Mouse (Mus musculus) hindbrain, embryonic 15.5 days (tissue): Measurements from ENCODE around the gene Txndc11. TPM values are rescaled to one million over a fixed set of nuclear protein-coding genes. Genes with fewer than 3 reads are reported as not detected.

Experiments used
- ATAC-seq: fragments of 200-750 bp; cut with Nextera tagmentation; 2 replicates; pipeline ENCODE4 v1.8.0; 2017; ENCODE audit warnings: low read depth, moderate number of reproducible peaks, moderate TSS enrichment; ENCODE audit not compliant: low FRiP score
- H3K27ac ChIP-seq: fragments of 300-500 bp; sonication (generic); replicated peaks from 2 replicates; pipeline ENCODE4 v1.5.1; 2015; ENCODE audit warnings: mild to moderate bottlenecking, inconsistent platforms
- H3K27me3 ChIP-seq: fragments of 300-500 bp; sonication (generic); 2 replicates; pipeline ENCODE4 v1.6.1; 2015; ENCODE audit warnings: control low read depth, inconsistent platforms
- H3K36me3 ChIP-seq: fragments of 300-500 bp; sonication (generic); 2 replicates; pipeline ENCODE4 v1.6.1; 2015; ENCODE audit warnings: control low read depth, inconsistent platforms
- H3K4me1 ChIP-seq: fragments of 300-500 bp; sonication (generic); replicated peaks from 2 replicates; pipeline ENCODE4 v1.6.1; 2015; ENCODE audit warnings: control low read depth, inconsistent platforms
- H3K4me2 ChIP-seq: fragments of 300-500 bp; sonication (generic); 2 replicates; pipeline ENCODE4 v1.6.1; 2015; ENCODE audit warnings: moderate library complexity, mild to moderate bottlenecking, inconsistent platforms
- H3K4me3 ChIP-seq: fragments of 300-500 bp; sonication (generic); 2 replicates; pipeline ENCODE4 v1.5.1; 2015; ENCODE audit warnings: mild to moderate bottlenecking, inconsistent platforms
- H3K9ac ChIP-seq: fragments of 300-500 bp; sonication (generic); 2 replicates; pipeline ENCODE4 v1.6.1; 2015; ENCODE audit warnings: inconsistent platforms
- H3K9me3 ChIP-seq: fragments of 300-500 bp; sonication (generic); 2 replicates; pipeline ENCODE4 v1.6.1; 2016; ENCODE audit warnings: control low read depth, inconsistent platforms
- WGBS: fragments of 180-500 bp; shearing (Covaris S2); methylation state at CpG from one replicate; pipeline ENCODE4 v1.1.7; 2015; 5-methylcytosine and 5-hydroxymethylcytosine counted together
- polyA plus RNA-seq: library from polyadenylated mRNA; unstranded; fragments of >200 nt; fragmentation: Nextera tagmentation; extraction: Ambion mirVana; gene quantifications from 2 replicates; pipeline ENCODE4 v1.2.1, GENCODE M21; 2015

Txndc11 gene
- polyA plus RNA-seq, 1 experiment from 2014 or later = 32.6 TPM

DNA sequence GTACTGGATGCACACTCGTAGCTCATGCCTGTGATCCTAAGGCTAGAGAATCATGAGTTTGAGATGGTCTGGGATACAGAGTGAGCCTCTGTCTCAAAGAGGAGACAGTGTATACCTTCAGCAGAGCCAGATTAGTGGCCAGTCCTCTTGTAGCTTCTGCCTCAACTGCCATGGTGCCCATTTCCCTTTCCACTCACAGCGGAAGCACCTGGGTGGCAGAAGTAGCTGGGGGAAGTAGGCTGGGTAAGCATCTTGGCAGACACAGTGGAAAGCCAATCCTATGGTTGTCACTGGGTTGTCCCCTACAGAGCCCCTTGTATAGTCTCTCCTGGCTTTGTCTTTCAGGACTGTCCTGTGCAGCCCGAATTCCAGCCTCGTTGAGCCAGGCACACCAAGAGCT lies 62.6 kb downstream of the Txndc11 start:
- Histone ChIP-seq H3K4me1 (peaks cover 75% of the 10 kb centered on the region), H3K9me3 (no peaks in the 10 kb centered on the region), H3K36me3 (peaks cover 34% of the 10 kb centered on the region), H3K4me2 (no peak overlapping the region), H3K9ac (no peak overlapping the region), H3K27ac (no peak overlapping the region), H3K4me3 (no peak overlapping the region), H3K27me3 (no peaks in the 10 kb centered on the region)
- WGBS = 87% methylated on average over 4 of the region's 4 CpGs
- ATAC-seq = no peak

DNA sequence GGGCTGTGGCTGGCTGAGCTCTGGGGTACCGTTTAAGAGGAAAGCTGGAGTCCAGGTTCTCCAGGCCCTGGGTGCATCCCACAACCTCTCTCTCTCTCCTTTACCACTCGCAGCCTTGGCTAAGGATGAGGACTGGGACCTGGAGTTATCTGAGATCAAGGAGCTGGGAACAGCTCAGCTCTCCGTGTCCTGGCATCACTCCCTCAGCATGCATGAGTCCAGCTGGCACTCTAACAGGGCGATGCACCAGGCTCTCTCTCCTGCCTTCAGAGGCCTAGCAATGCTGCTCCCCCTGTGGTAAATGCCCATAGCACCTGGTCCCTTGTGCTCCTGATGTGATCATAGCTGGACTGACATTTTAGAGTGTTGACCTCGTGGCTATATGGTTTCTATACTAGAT lies 63.3 kb downstream of the Txndc11 start:
- no peak overlapping the region for H3K27ac ChIP-seq
- no peak overlapping the region for H3K4me3 ChIP-seq
- H3K4me1 ChIP-seq = peaks cover 75% of the 10 kb centered on the region
- no peaks in the 10 kb centered on the region for H3K9me3 ChIP-seq
- no peak overlapping the region for H3K9ac ChIP-seq
- 77% methylated on average over 5 of the region's 5 CpGs for WGBS
- H3K27me3 ChIP-seq = no peaks in the 10 kb centered on the region
- ATAC-seq = no peak
- H3K36me3 ChIP-seq = peaks cover 34% of the 10 kb centered on the region
- H3K4me2 ChIP-seq = no peak overlapping the region

DNA sequence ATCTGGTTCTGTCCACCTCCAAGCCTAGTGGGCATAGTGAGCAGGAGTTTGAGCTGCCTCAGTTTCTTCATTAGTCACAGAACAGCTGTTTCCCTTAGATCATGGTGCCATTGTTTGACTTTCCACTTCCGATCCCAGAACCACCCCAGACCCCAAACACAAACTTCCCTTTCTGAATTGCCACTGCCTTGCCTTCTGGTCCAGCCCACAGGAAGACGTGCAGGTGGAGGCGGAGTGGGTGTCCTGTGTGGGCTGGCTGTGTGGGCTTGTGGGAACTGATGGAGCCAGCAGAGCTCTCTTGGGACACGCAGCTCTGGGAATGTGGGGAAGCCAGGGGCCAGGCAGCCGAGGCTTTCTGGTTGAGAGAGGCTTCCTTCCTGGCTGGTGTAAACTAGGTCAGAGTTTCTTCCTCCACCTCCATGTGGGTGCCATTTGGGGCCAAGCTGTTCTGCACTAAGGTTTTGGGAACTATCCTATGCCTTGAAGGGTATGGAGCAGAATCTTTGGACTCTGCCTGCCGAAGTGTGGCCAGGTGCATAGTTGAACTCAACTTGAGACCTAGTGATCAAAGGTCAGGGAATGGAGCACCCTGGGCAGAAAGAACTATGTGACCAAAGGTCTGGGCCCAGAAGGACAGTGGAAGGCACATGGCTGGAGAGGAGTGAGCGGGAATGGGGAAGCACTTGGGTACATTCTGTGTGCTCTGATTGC lies 64.6 kb downstream of the Txndc11 start:
- 78% methylated on average over 7 of the region's 7 CpGs for WGBS
- peak overlapping the region; percentile 34 for H3K27ac ChIP-seq
- no peak overlapping the region for H3K4me3 ChIP-seq
- peak overlapping the region; percentile 74 for H3K4me2 ChIP-seq
- no peak overlapping the region for H3K9ac ChIP-seq
- no peaks in the 10 kb centered on the region for H3K9me3 ChIP-seq
- H3K36me3 ChIP-seq = peaks cover 26% of the 10 kb centered on the region
- H3K4me1 ChIP-seq = peaks cover 78% of the 10 kb centered on the region
- H3K27me3 ChIP-seq = no peaks in the 10 kb centered on the region
- ATAC-seq = no peak

DNA sequence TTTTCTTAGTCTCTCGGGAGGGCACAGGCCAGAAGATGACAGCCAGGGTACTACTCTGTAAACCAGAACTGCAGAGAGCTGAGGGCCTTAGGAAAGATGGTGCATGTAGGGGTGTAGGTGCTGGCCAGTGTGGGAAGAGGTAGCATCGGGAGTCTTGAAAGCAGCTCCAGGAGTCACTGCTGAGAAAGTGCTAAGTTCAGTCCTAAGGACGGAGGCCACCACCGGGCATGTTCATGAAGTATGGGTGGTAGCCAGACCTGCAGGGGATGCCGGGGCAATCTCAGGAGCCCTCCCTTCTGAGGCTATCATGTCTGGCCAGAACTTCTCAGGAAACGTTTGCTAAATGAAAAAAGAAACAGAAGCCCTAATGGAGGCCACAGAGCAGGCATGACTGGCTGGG lies 65.2 kb downstream of the Txndc11 start:
- no peak overlapping the region for H3K4me3 ChIP-seq

DNA sequence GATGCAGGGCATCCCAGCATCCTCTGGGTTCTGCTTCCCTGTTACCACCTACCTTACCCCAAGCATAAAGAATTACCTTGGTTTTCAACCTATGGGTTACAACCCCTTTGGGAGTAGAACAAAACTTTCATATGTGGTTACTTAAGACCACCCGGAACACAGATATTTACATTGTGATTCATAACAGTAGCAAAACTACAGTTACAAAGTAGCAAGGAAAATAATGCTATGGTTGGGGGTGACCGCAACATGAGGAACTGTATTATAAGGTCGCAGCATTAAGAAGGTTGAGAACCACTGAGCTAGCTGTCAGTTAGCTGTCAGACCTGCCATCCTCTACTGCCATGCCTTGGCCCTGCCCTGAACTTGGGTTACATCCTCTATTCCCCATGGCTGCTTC lies 65.8 kb downstream of the Txndc11 start:
- Histone ChIP-seq H3K9me3 (no peaks in the 10 kb centered on the region), H3K36me3 (peaks cover 16% of the 10 kb centered on the region), H3K4me2 (peak overlapping the region; percentile 74), H3K27ac (no peak overlapping the region), H3K27me3 (no peaks in the 10 kb centered on the region), H3K9ac (0 out of 2 replicates have a peak overlapping the region, but pooled peaks have one; percentile 10), H3K4me3 (0 out of 2 replicates have a peak overlapping the region, but pooled peaks have one; percentile 87), H3K4me1 (peaks cover 77% of the 10 kb centered on the region)
- 91% methylated on average over 3 of the region's 3 CpGs for WGBS
- ATAC-seq = no peak

More for the DNA sequence above, 65.2 kb downstream of the Txndc11 start:
- peaks cover 22% of the 10 kb centered on the region for H3K36me3 ChIP-seq
- no peak for ATAC-seq
- no peak overlapping the region; the same call in 1 of the 2 replicates for H3K27ac ChIP-seq
- peak overlapping the region; percentile 74 for H3K4me2 ChIP-seq
- peaks cover 81% of the 10 kb centered on the region for H3K4me1 ChIP-seq
- H3K9ac ChIP-seq = no peak overlapping the region
- WGBS = 78% methylated on average over 6 of the region's 6 CpGs
- no peaks in the 10 kb centered on the region for H3K9me3 ChIP-seq
- H3K27me3 ChIP-seq = no peaks in the 10 kb centered on the region

DNA sequence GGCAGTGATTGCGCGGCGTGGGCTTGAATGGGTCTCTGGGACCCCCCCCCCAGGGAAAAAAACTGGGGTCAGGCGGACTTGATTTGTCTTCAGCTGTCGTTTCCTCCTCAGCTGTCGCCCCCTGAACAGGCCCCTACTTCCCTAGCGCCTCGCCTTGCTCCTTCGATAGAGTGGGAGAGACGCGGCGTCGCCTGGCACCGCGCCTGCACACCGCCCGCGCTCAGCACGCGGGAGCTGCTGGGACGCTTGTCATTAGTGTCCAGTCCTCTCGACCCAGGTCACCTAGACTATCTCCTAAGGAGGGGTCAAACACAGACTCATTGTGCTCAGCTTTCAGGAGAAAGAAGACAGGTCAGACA lies 67.6 kb downstream of the Txndc11 start:
- Histone ChIP-seq H3K9me3 (no peaks in the 10 kb centered on the region), H3K4me1 (peaks cover 71% of the 10 kb centered on the region), H3K27ac (peak overlapping the region; percentile 98), H3K4me3 (peak overlapping the region; percentile 87), H3K27me3 (no peaks in the 10 kb centered on the region), H3K4me2 (peak overlapping the region; percentile 74), H3K36me3 (no peaks in the 10 kb centered on the region; the same call in 1 of the 2 replicates), H3K9ac (peak overlapping the region; percentile 95)
- ATAC-seq = peak; percentile 25
- under 1% methylated on average over 21 of the region's 22 CpGs for WGBS

DNA sequence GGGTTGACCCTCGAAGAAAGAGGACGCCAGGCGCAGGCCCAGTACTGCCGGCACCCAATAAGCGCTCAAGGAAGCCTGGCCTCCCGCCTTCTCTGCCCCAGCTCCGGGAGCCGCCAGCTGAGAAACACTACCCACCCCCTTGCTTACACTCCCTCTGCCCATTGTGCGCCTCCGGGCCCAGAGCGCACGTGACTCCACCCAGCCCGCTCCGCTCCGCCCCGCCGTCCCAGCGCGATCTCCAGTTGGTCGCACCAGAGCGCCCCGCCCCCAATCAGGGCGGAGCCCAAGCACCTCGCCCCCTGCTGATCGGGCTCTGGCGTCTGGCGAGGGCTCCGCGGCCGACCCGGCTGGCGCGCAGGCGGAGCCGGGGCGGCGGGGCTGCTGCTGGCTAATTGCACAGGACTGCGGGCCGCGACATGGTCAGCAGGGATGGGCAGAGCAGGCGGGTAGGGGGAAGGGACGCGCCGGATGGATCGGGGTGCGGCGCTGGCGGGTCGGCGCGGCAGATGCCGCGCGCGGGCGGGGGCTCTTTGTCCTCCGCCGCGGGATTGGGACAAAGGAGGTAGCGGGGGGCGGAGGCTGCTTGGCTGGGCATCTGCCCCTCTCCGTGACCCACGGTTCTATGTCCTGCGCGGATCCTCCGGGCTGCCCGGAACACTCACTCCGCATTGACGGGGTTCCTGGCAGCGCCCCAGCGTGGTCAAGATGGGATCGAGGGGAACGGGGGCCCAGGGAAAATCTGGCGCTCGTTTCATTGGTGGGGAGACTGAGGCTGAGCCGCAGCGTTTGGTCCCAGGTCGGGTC lies 68.2 kb downstream of the Txndc11 start, which contains the start of gene Litaf:
Litaf (minus strand) TSS at position 129 of the 804 bp plus-strand sequence.
- no peaks in the 10 kb centered on the region for H3K9me3 ChIP-seq
- peaks cover 65% of the 10 kb centered on the region for H3K4me1 ChIP-seq
- peak within 1 kb of the TSS; percentile 74 for H3K4me2 ChIP-seq
- WGBS = under 1% methylated on average over 70 of the region's 78 CpGs
- H3K27ac ChIP-seq = peak within 1 kb of the TSS; percentile 98
- peak within 1 kb of the TSS; percentile 87 for H3K4me3 ChIP-seq
- peak; percentile 98 for ATAC-seq
- no peaks in the 10 kb centered on the region for H3K27me3 ChIP-seq
- H3K9ac ChIP-seq = peak within 1 kb of the TSS; percentile 95
- H3K36me3 ChIP-seq = no peaks in the 10 kb centered on the region

DNA sequence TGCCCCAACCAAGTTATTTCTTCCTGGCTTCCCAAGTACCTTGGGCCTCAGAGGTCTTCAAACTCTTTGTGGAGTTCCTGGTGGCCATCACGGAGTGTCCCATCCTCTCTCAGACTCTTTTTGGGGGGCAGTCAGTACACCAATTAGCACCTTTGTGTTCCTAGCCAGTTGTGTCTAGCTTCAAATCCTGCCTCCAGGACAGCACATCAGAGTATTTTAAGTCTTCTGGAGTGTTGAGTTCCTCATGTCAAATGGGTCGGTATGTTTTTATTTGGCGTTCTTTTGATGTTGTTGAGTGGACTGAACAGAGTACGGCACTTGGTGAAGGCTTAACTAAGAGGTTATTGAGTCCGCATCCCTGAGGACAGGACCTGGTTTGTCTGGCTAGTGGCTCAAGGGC lies 69.0 kb downstream of the Txndc11 start:
- H3K36me3 ChIP-seq = no peaks in the 10 kb centered on the region
- H3K4me1 ChIP-seq = peaks cover 59% of the 10 kb centered on the region
- ATAC-seq = no peak
- H3K9me3 ChIP-seq = no peaks in the 10 kb centered on the region
- H3K27me3 ChIP-seq = no peaks in the 10 kb centered on the region
- H3K9ac ChIP-seq = peak overlapping the region; percentile 55
- WGBS = 63% methylated on average over 5 of the region's 5 CpGs
- peak overlapping the region; percentile 98 for H3K27ac ChIP-seq
- peak overlapping the region; percentile 87 for H3K4me3 ChIP-seq
- H3K4me2 ChIP-seq = peak overlapping the region; percentile 74

DNA sequence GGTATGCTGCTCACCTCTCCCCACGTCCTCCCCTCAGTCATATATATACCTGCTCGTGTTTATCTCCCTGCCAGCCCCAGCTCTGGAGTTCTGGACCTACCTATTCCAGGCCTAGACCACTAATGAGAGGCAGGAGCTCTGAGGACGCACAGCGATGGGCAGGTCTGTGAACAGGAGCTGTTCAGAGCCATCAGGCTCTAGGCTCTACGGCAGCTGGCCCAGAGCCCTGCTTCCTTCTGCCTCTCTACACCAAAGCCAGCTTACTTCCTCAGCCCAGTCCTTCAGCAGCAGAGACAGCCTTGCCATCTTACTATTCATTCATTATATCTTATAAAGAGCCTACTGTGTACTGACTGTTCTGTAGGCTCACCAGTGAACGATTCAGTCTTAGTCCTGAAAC lies 69.7 kb downstream of the Txndc11 start:
- H3K9me3 ChIP-seq = no peaks in the 10 kb centered on the region
- no peak overlapping the region for H3K27ac ChIP-seq
- H3K36me3 ChIP-seq = no peaks in the 10 kb centered on the region
- peaks cover 52% of the 10 kb centered on the region for H3K4me1 ChIP-seq
- 84% methylated on average over 6 of the region's 6 CpGs for WGBS
- ATAC-seq = no peak
- H3K27me3 ChIP-seq = no peaks in the 10 kb centered on the region
- no peak overlapping the region for H3K4me3 ChIP-seq
- H3K9ac ChIP-seq = no peak overlapping the region
- peak overlapping the region; percentile 74; the same call in 1 of the 2 replicates for H3K4me2 ChIP-seq

DNA sequence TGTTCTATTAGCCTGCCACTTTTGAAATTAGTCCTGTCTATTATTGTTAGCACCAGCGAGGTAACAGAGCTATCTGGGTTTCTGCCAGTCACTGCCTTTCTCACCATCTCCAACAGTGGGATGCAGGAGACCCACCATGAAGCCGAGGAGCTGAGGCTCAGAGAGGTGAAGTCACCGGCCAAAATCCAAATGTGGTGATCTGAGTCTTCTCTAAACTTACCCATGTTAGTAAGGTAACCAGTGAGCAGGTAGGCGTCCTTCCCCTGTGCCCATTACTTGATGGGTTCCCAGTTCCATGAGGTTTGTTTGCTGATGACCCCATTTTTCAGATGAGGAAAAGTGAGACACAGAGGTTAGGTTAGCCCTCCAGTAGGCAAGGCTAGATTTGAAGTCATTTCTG lies 70.1 kb downstream of the Txndc11 start:
- Histone ChIP-seq H3K4me1 (peaks cover 48% of the 10 kb centered on the region), H3K9me3 (no peaks in the 10 kb centered on the region), H3K36me3 (no peaks in the 10 kb centered on the region), H3K4me2 (no peak overlapping the region), H3K27ac (no peak overlapping the region), H3K4me3 (no peak overlapping the region), H3K27me3 (no peaks in the 10 kb centered on the region), H3K9ac (no peak overlapping the region)
- WGBS = 95% methylated on average over 4 of the region's 4 CpGs
- no peak for ATAC-seq

DNA sequence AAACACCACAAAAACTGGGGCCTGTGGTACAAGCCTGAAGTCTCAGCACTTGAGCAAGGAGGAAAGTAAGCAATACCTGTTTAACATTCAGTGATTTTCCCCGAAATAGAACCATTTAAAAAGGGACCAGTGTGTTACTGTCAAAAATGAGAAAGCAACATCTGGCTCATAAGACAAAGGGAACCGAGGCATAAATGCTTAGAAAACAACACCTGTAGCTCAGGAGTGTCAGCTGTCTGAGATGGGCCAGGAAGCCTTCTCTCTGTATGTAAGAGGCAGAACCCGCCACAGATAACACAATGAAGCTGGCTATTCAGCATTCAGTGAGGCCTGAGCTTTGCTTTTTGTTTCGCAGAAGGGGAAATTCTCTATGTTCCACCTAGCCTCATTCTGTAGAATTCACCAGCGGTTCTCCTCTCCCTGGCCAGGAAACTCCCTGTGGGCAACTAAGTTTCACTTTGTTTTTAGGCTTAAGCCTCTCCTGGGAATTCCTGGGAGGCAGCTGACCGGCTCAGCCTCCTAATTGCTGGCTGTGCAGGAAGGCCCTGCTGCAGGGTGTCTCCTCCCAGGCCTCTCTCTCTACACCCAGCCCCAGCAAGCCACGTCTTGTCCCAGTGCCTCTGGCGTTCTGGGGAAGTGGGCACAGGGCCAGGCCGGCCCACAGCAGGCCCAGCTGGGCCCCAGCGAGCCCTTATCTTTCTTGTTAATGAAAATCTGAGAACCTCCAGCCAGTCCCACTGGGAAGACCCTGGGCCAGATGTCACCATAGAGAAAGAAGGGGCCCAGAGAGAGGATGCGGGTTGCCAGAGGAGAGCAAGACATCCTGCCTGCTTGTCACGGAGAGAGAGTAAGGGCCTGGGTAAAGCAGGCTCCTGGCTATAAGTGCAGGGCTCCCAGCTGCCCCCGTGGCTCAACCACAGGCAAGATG lies 71.4 kb downstream of the Txndc11 start:
- H3K36me3 ChIP-seq = no peaks in the 10 kb centered on the region
- H3K4me1 ChIP-seq = peaks cover 36% of the 10 kb centered on the region
- H3K9ac ChIP-seq = no peak overlapping the region
- ATAC-seq = no peak
- no peak overlapping the region for H3K4me3 ChIP-seq
- no peaks in the 10 kb centered on the region for H3K27me3 ChIP-seq
- H3K9me3 ChIP-seq = no peaks in the 10 kb centered on the region
- no peak overlapping the region for H3K4me2 ChIP-seq
- H3K27ac ChIP-seq = peak overlapping the region; percentile 72
- 18% methylated on average over 13 of the region's 13 CpGs for WGBS
